Mouse (Mus musculus): ENCODE data around the gene Ttll5. TPM values are rescaled to one million over a fixed set of nuclear protein-coding genes. Genes with fewer than 3 reads are reported as not detected.
A peak's percentile ranks its signal among the peaks of the same experiment; 100 is the strongest.

The Ttll5 gene
- polyA plus RNA-seq, 1 experiment from 2014 or later = 19.6 TPM

DNA sequence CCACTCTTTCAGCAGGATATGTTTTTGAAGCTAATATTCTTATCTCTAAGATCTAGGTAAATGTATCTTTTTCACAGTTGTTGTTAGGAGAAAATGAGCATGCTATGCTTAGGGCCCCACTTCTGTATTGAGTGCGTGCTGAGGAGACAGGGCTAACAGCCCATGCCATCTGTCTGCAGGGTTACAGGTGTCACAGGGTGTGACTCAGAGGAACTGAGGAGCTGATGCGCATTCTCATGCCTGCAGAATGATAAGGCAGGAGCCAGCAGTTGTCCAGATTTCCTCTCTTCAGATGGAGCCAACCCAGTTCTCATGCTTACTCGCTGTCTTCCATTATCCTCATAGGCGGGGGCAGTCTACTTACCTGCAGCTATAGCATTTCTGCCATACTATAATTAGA lies 147.2 kb downstream of the Ttll5 start:
- Histone ChIP-seq H3K27ac (no peak overlapping the region), H3K27me3 (no peaks in the 10 kb centered on the region), H3K36me3 (no peaks in the 10 kb centered on the region), H3K9ac (no peak overlapping the region), H3K9me3 (no peaks in the 10 kb centered on the region), H3K4me2 (replicated peaks) (no peak overlapping the region), H3K4me3 (no peak overlapping the region), H3K4me1 (peaks cover 20% of the 10 kb centered on the region)
- no peak for ATAC-seq (ENCODE audit: insufficient number of reproducible peaks, insufficient read depth, low FRiP score, low TSS enrichment)
- 82% methylated on average over 4 of the region's 4 CpGs for WGBS

DNA sequence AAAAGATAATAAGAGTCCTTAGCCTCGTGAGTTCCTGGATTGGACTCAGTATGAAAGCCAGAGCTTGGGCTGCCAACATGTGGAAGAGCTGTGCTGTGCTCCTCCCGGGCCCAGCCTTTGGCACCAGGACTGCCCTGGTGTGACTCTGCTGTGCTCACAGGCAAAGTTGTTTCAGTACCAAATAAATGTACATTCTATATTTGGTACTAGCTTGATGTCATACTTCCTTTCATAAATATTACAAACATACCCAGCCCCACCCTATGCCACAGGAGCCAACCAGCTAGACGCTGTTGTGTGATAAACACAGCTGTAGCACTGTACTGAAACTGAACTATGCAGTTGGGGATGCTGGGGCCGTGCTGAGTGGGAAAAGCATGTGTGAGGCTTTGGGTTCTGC lies 149.1 kb downstream of the Ttll5 start:
- H3K27me3 ChIP-seq = no peaks in the 10 kb centered on the region
- no peak overlapping the region for H3K4me2 ChIP-seq (replicated peaks)
- no peaks in the 10 kb centered on the region for H3K36me3 ChIP-seq
- H3K4me1 ChIP-seq = peaks cover 30% of the 10 kb centered on the region
- ATAC-seq (ENCODE audit: insufficient number of reproducible peaks, insufficient read depth, low FRiP score, low TSS enrichment) = no peak
- no peak overlapping the region for H3K27ac ChIP-seq
- no peak overlapping the region for H3K4me3 ChIP-seq
- no peak overlapping the region for H3K9ac ChIP-seq
- 65% methylated on average over 4 of the region's 4 CpGs for WGBS
- no peaks in the 10 kb centered on the region for H3K9me3 ChIP-seq

DNA sequence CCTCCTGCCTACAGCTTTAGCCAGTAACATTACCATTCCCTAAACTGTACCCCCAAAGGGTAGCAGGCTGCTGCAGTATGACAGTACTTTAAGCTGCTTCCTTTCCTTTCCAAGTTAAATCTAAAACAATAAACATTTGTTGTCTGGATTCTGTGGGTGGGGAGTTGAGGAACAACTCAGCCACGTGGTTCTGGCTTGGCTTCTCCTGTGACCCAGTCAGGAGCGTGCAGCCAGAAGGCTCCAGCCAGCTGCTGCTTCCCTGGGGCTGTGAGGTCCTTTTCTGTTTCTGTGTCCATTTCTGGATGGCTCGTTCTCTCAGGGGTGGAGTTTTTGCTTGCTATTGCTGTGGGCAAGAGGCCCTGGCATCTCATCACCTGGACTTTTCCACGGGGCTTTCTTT lies 149.6 kb downstream of the Ttll5 start:
- no peaks in the 10 kb centered on the region for H3K27me3 ChIP-seq
- H3K27ac ChIP-seq = no peak overlapping the region
- H3K36me3 ChIP-seq = no peaks in the 10 kb centered on the region
- 42% methylated on average over 4 of the region's 4 CpGs for WGBS
- ATAC-seq (ENCODE audit: insufficient number of reproducible peaks, insufficient read depth, low FRiP score, low TSS enrichment) = no peak
- peaks cover 32% of the 10 kb centered on the region for H3K4me1 ChIP-seq
- H3K4me2 ChIP-seq (replicated peaks) = no peak overlapping the region
- H3K9ac ChIP-seq = no peak overlapping the region
- no peak overlapping the region for H3K4me3 ChIP-seq
- H3K9me3 ChIP-seq = no peaks in the 10 kb centered on the region

DNA sequence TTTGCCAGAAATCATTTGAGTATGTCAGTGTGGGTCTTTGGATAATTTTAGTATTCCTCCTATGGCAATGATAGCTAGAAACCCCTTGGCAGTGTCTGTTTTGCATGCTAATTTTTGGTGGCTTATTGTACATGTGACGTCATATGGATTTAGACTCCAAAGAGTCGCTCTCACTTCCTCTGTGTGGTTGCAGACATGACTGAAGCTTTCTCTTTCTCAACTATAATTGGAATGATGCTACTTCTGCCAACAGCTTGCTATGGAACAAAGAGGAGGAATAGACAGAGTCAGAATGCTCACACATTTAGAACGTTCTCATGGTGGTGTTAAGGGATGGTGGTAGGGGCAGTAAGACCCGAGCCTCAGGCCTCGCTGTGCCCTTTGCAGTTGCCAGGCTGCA lies 155.5 kb downstream of the Ttll5 start:
- no peak overlapping the region for H3K4me2 ChIP-seq (replicated peaks)
- 83% methylated on average over 5 of the region's 5 CpGs for WGBS
- peaks cover 12% of the 10 kb centered on the region; the same call in 1 of the 2 replicates for H3K4me1 ChIP-seq
- no peak overlapping the region for H3K4me3 ChIP-seq
- H3K9me3 ChIP-seq = no peaks in the 10 kb centered on the region
- no peak for ATAC-seq (ENCODE audit: insufficient number of reproducible peaks, insufficient read depth, low FRiP score, low TSS enrichment)
- no peaks in the 10 kb centered on the region for H3K36me3 ChIP-seq
- H3K27ac ChIP-seq = no peak overlapping the region
- H3K27me3 ChIP-seq = no peaks in the 10 kb centered on the region
- H3K9ac ChIP-seq = no peak overlapping the region

GRCm38 (mm10) chr12:85985524-85985923 lies 161.1 kb downstream of the Ttll5 start:
- Histone ChIP-seq H3K4me3 (no peak overlapping the region), H3K9ac (no peak overlapping the region), H3K36me3 (no peaks in the 10 kb centered on the region), H3K4me2 (replicated peaks) (no peak overlapping the region), H3K9me3 (no peaks in the 10 kb centered on the region), H3K27me3 (no peaks in the 10 kb centered on the region), H3K4me1 (peaks cover 5% of the 10 kb centered on the region; the same call in 1 of the 2 replicates), H3K27ac (no peak overlapping the region)
- WGBS = 78% methylated on average over 4 of the region's 4 CpGs
- no peak for ATAC-seq (ENCODE audit: insufficient number of reproducible peaks, insufficient read depth, low FRiP score, low TSS enrichment)

GRCm38 (mm10) chr12:85986024-85986423 lies 161.6 kb downstream of the Ttll5 start:
- Histone ChIP-seq H3K4me3 (no peak overlapping the region), H3K9me3 (no peaks in the 10 kb centered on the region), H3K9ac (no peak overlapping the region), H3K36me3 (no peaks in the 10 kb centered on the region), H3K27ac (no peak overlapping the region), H3K4me1 (peaks cover 5% of the 10 kb centered on the region; the same call in 1 of the 2 replicates), H3K4me2 (replicated peaks) (no peak overlapping the region), H3K27me3 (no peaks in the 10 kb centered on the region)
- 74% methylated on average over 7 of the region's 7 CpGs for WGBS
- ATAC-seq (ENCODE audit: insufficient number of reproducible peaks, insufficient read depth, low FRiP score, low TSS enrichment) = no peak

- Histone ChIP-seq H3K9ac (no peak overlapping the region), H3K9me3 (no peaks in the 10 kb centered on the region), H3K36me3 (no peaks in the 10 kb centered on the region), H3K4me2 (replicated peaks) (no peak overlapping the region), H3K4me1 (peaks cover 5% of the 10 kb centered on the region; the same call in 1 of the 2 replicates), H3K4me3 (no peak overlapping the region), H3K27ac (0 out of 2 replicates have a peak overlapping the region, but pooled peaks have one; percentile 11), H3K27me3 (no peaks in the 10 kb centered on the region)
- ATAC-seq (ENCODE audit: insufficient number of reproducible peaks, insufficient read depth, low FRiP score, low TSS enrichment) = no peak
- 64% methylated on average over 13 of the region's 13 CpGs for WGBS
Observed at GRCm38 (mm10) chr12:85986540-85987443, 162.3 kb downstream of the Ttll5 start.

GRCm38 (mm10) chr12:85987444-85987889 lies 163.0 kb downstream of the Ttll5 start:
- peaks cover 5% of the 10 kb centered on the region; the same call in 1 of the 2 replicates for H3K4me1 ChIP-seq
- WGBS = 87% methylated on average over 5 of the region's 5 CpGs
- H3K27ac ChIP-seq = no peak overlapping the region
- ATAC-seq (ENCODE audit: insufficient number of reproducible peaks, insufficient read depth, low FRiP score, low TSS enrichment) = no peak
- H3K36me3 ChIP-seq = no peaks in the 10 kb centered on the region
- H3K9me3 ChIP-seq = no peaks in the 10 kb centered on the region
- no peak overlapping the region for H3K4me2 ChIP-seq (replicated peaks)
- no peak overlapping the region for H3K4me3 ChIP-seq
- no peaks in the 10 kb centered on the region for H3K27me3 ChIP-seq
- H3K9ac ChIP-seq = no peak overlapping the region

DNA sequence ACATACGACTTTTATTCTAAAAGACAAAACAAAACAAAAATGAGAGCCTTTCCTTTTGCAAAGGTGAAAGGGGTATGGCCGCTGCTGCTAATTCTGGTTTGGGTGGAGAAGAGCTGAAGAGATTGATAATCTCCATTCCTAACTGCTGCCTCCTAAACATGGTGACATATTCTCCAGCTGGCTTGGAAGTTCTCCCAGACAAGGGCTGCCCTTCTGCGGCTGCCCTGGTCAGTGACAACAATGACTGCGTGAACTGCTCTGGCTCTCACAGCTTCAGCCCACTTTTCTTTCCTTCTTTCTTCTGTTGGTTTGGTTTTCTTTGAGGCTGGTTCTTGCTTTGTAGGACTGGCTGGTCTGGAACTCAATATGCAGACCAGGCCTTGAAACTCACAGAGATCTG lies 163.7 kb downstream of the Ttll5 start:
- no peak overlapping the region for H3K4me3 ChIP-seq
- H3K4me1 ChIP-seq = peaks cover 5% of the 10 kb centered on the region; the same call in 1 of the 2 replicates
- H3K27me3 ChIP-seq = no peaks in the 10 kb centered on the region
- no peaks in the 10 kb centered on the region for H3K9me3 ChIP-seq
- H3K4me2 ChIP-seq (replicated peaks) = no peak overlapping the region
- ATAC-seq (ENCODE audit: insufficient number of reproducible peaks, insufficient read depth, low FRiP score, low TSS enrichment) = no peak
- WGBS = 98% methylated on average over 4 of the region's 4 CpGs
- H3K27ac ChIP-seq = no peak overlapping the region
- H3K9ac ChIP-seq = no peak overlapping the region
- no peaks in the 10 kb centered on the region for H3K36me3 ChIP-seq

DNA sequence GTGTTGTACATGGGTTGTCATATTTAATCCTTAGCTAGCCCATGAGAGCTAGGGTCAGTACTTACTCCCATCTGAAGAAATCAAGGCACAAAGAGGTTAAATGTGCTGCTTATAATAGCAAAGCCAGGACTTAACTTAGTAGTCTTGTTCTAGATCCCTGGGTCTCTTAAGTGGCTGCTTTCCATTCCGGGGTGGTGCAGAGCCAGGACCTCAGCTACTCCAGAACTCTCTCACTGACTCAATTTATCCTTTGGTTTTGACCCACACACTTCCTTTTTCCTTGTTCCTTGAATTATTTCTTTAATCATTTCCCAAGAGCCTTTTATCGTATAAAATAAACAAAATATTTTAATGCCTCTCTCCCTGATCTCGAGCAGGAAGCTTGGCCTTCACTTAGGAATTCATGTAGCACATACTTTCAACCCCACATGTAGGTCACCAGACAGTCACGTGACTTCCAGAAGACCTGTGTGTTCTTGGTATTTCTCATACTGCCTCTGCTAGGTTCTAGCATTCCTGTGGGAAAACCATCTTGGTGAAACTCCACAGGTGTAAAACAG lies 164.4 kb downstream of the Ttll5 start:
- 88% methylated on average over 4 of the region's 4 CpGs for WGBS

DNA sequence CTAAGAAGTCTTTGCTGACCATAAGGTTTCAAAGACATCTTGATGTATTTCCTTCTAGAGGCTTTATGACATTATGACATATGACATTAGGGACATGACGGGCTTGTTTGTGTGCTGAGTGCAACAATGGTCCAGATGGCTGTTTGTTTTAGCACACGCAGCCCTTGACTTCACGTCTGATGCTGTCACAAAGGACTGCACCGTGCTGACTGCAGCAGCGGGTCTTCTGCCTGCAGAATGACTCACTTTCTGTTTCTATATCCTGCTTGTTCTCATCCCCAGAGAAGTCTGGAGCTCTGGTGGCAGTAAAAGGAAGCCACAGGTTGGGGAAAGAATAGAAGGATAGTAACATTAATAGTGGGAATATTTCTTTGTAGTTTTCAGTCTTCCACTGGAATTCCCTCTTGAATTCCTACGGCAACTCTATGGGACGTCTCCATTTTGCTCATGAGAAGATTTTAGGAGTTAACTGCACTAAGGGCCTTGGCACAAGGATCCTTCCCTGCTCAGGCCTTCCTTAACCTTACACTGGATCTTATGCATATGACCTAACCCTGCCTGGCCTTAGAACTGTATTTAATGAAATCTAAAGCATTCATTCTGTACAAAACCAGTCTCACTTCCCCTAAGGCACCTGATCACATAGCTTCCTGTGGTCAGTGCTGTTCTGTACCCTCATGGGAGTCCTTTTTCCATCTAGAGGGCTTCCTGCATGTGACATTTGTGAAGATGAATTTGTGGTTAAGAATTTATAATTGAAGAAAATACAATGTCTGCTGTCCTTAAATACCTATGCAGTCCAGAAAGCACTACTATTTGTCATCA lies 167.8 kb downstream of the Ttll5 start:
- 81% methylated on average over 7 of the region's 7 CpGs for WGBS
- H3K27ac ChIP-seq = no peak overlapping the region

More for the DNA sequence above, 164.4 kb downstream of the Ttll5 start:
- peaks cover 5% of the 10 kb centered on the region; the same call in 1 of the 2 replicates for H3K4me1 ChIP-seq
- no peak overlapping the region for H3K4me3 ChIP-seq
- H3K9ac ChIP-seq = no peak overlapping the region
- H3K27ac ChIP-seq = no peak overlapping the region
- no peak for ATAC-seq (ENCODE audit: insufficient number of reproducible peaks, insufficient read depth, low FRiP score, low TSS enrichment)
- no peaks in the 10 kb centered on the region for H3K9me3 ChIP-seq
- H3K36me3 ChIP-seq = no peaks in the 10 kb centered on the region
- no peaks in the 10 kb centered on the region for H3K27me3 ChIP-seq
- H3K4me2 ChIP-seq (replicated peaks) = no peak overlapping the region

More for the DNA sequence above, 167.8 kb downstream of the Ttll5 start:
- H3K4me3 ChIP-seq = no peak overlapping the region
- H3K36me3 ChIP-seq = peaks cover 3% of the 10 kb centered on the region
- H3K9ac ChIP-seq = no peak overlapping the region
- H3K4me1 ChIP-seq = peaks cover 11% of the 10 kb centered on the region; the same call in 1 of the 2 replicates
- no peaks in the 10 kb centered on the region for H3K9me3 ChIP-seq
- no peak overlapping the region for H3K4me2 ChIP-seq (replicated peaks)
- ATAC-seq (ENCODE audit: insufficient number of reproducible peaks, insufficient read depth, low FRiP score, low TSS enrichment) = no peak
- H3K27me3 ChIP-seq = no peaks in the 10 kb centered on the region
